Mouse (Mus musculus) large intestine, adult 2 months (tissue): ENCODE results near the gene Tbc1d19. TPM values are rescaled to one million over a fixed set of nuclear protein-coding genes. Genes with fewer than 3 reads are reported as not detected.
A peak's percentile ranks its signal among the peaks of the same experiment; 100 is the strongest.

ENCODE experiments used
- DNase-seq: peaks from one replicate; pipeline ENCODE4 v3.0.0-alpha.2; 2012; ENCODE audit warnings: low read depth, low spot score
- WGBS: fragments of 180-500 bp; shearing (Covaris S2); methylation state at CpG from one replicate; pipeline ENCODE4 v1.1.7; 2018; 5-methylcytosine and 5-hydroxymethylcytosine counted together
- polyA plus RNA-seq: library from polyadenylated mRNA; depleted of rRNA; stranded (reverse); fragments of >200 nt; gene quantifications from 2 replicates; pipeline ENCODE4 v1.2.3, GENCODE M21; 2012; rRNA removed

Gene Tbc1d19
- polyA plus RNA-seq: 1.4 and 2.1 TPM in 2 replicates

DNA sequence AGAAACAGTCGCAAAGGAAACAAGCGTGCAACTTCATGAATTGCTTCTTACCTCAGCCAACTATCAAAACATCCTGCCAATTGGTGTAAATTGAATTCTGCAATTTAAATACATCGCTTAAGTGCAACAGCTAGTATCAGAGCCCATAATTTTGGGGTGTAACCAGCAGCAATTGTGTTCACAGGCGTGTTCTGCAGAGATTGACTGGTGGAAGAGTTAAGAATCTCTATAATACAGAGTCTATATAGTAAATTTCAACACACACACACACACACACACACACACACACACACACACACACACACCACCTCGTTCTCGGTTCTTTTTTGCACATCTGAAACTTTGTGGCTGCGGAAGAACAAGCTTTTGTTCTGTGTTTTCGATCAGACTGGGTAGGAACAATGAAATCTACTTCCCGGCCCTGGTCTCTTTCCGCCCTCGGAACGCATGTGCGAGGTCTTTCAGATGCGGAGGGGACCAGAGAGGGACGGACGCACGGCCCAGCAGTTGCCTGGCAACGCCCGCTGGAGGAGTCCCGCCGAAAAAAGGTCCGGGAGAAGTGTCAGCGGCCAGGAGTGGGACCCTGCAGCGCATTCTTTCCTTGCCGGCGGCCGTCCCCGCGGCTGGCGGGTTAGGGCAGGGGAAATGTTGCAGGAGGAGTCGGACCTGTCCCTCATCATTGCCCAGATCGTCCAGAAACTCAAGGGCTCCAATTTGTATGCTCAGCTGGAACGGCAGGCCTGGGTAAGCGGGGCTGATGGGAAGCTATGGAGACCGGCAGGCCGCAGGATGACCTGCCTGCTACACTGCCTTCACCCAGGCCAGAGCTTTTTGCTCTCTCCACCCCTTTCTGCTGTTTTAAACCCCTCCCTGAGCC lies at the start of gene Tbc1d19:
Tbc1d19 (plus strand) TSS at position 492 of the 877 bp plus-strand sequence.
- WGBS: 4% methylated on average over 36 of the region's 36 CpGs

DNA sequence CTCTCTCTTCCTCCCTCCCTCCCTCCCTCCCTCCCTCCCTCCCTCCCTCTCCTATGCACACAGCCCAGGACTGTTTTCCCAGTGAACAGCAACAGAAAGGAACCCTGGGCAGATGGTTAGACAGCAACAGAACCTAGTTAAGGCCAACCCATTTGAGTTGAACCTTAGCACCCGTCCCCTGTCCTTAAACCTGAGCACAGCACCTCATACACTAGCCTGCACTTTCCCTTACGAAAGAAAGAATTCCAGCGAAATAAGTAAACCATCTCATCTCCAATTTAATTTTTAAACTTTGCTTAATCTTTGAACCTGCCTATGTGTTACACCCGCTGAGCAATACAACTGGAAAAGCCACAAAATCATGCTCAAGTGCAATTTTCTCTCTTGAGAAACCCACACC lies 49.5 kb upstream of the Tbc1d19 start:
- DNase-seq: no peak
- 68% methylated on average over 4 of the region's 4 CpGs for WGBS

More for the DNA sequence above, at the start of gene Tbc1d19:
- DNase-seq: no peak

DNA sequence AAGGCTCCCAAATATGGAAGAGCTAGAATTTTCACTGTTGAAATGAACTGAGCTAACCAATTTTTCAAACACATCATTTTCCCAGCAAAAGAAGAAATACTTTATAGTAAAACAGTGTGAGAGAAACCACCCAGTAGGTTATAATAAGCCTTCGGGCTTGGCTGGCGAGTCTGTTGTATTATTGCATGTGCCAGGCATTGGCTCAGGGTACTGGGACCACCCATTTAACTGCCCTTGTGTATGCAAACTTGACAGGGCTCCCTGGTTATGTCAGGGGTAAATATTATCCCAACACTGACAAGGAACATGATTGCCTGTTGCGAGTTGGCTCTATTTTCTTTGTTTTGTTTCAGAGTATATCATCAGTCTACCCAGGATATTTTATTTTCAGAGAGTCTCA lies 48.5 kb upstream of the Tbc1d19 start:
- 62% methylated on average over 3 of the region's 3 CpGs for WGBS

DNA sequence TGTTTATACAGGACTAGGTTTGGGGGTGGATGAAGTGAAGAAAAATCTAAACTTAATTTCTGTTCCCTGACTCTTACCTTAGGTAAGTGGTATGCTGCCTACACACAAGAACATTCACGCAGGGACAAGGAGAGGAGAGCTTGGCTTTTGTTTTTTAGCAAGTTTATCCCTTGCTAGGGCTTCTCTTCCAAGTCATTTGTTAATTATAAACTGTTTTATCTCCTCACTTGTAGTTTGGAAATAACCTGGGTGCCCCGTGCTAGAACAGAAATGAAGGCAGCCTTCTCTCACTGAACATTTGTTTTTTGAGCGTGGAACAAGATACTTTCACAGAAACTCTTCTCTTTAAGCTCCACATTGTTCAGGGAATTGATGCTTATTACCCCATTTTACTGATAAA lies 48.1 kb upstream of the Tbc1d19 start:
- DNase-seq: no peak
- 70% methylated on average over 3 of the region's 3 CpGs for WGBS

More for the DNA sequence above, 48.5 kb upstream of the Tbc1d19 start:
- no peak for DNase-seq

DNA sequence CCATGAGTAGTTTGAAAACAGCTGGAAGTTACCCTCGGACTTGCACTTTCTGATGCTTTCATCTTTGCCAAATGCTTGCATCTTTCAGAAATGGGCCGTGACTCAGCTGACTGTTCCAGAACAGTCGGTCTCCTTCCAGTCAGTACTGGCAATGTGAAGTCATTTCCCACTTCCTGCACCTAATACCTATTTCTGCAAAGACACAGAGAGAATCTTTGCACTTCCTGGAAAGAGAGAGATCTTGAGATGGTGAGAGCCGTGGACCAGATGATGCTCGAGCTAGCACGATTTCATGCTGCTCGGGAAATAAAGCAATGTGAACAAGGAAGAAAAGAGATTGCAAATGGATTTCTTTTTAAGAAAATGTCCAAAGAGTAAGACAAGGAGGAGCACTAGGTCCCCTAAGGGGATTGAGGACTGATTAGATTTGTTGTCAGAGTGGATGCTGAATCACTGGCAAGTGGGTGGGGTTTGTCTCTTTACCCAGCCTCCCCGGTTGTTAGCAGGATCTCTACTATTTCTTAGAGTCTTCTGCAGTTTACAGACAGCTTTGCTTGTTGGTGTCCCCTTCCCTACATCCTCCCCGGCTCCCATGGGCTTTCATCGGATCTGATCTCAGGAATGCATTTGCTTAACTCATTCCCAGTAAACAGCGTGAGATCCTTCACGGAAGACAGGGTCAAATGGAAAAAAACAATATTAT lies 24.4 kb upstream of the Tbc1d19 start:
- 47% methylated on average over 12 of the region's 12 CpGs for WGBS
- no peak for DNase-seq

DNA sequence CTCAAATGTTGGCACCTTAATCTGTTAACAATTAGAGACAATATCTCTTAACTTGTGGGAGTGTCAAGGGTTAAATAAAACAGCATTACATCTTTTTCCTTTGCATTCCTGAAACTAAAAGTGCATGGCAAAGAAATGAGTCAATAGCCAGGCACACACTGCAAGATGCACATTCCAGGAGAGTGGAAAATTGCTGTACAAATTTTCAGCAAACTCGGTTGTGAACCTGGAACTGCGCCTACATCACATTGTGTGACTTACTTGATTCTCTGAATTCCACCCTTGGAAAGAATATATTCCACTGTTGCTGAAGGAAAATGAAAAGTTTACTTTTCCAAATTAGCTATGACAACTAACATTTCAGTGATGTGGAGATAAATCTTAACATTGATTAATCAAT lies 8.0 kb upstream of the Tbc1d19 start:
- WGBS: 70% methylated on average over 2 of the region's 2 CpGs
- DNase-seq: no peak

DNA sequence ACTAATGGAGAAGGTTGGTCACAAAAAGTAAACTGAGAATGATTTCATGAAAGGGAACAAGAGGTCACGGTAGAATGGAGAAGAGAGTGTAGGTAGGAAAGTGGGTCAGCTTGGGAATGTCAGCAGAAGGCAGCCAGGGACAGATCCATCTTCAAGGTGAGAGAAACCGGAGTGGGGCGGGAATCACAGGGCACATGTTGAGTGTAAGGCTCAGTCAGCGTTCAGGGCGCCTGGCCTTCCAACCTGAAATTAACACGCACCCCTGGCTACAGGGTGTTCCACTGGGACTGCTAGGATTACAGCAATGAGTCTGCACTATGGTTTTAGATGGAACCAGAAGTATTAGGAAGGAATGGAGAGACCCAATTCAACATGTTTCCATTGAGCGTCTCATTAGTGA lies 10.3 kb downstream of the Tbc1d19 start:
- WGBS: 93% methylated on average over 7 of the region's 7 CpGs

DNA sequence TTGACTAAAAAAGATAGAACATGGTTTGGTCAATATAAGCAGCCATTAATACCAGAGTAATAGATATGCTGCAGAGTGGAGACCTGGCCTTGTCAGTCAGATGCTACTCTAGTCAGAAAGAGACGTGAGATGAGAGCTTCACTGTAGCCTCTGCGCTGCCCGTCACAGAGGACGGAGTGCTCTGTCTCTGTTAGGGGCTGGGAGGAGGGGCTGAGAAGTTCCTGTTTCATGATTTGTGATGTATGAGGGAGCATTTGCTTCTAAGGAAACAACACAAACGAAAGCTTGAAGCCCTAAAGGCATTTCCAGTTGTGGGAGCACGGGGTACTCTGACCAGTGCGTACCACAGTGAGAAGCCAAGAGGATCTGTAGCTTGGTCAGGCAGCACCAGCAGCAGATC lies 16.5 kb downstream of the Tbc1d19 start:
- 72% methylated on average over 7 of the region's 7 CpGs for whole genome bisulfite sequencing
- DNase-seq: no peak

More for the DNA sequence above, 10.3 kb downstream of the Tbc1d19 start:
- DNase-seq: no peak

DNA sequence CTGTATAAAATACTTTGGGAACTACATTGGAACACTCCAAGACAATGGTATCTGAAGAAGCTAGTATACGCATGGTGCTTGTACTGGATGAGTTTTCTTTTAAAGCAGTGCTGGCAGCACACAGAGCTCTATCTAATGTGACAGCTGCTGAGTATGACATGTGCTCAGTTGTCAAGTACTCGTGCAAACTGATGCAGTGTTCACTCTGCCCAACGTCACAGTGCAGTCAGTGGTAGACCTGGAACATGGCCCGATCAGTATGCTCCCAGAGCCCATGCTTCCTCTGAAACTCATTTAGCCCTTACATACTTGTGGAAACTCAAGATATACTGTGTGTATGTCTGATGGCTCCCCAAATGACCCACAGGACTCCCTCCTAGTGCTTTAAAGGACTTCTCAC lies 25.1 kb downstream of the Tbc1d19 start:
- DNase-seq: no peak
- 93% methylated on average over 4 of the region's 4 CpGs for WGBS

DNA sequence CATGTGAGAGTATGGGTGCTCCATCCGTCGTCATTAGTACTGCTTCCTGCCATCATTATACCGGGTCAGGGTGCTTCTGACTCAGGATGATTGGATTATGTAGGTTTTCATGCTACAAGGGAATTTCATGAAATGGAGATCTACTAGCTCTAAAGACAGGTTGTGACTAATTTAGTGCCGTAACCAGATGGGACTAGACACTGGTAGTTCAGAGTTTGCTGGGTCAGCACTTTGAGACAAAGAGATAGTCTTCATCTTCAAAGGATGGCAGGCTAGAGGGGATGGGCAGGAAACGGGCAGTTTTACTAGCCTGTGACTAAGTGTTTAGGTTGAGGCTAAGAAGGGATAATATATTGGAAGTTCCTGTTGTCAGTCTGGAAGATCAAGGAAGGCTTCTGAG lies 31.9 kb downstream of the Tbc1d19 start:
- DNase-seq: no peak
- 83% methylated on average over 5 of the region's 5 CpGs for WGBS

DNA sequence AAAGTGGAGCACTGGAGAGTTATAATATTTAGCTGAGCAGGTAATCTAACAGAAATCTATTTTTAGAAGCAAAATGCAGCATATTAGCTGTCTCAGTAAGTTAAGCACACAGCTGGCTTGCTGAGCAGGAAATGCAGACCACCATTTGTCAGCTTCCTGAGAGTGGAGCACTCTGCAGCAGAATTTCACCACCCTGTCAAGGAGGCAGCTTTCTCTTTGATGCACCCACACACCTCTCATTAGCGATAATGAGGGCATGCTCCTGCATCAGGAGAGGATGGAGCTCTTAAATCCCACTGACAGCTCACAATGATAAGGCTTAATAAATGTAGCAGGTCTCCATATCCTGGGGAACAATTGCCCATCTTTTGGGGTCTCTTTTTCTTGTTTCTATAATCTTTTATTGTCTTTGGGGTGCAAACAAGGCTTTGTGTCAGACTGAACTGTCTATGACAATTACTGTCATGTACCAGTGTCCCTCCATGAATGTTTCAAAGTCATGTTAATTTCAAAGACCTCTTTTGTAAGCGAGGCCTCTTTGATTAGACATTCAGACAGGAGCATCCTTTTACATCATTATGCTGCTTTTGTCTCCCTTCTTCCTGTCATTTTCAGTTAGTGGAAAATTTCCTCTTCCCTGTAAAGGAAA lies 39.0 kb downstream of the Tbc1d19 start:
- 79% methylated on average over 2 of the region's 2 CpGs for WGBS
- DNase-seq: no peak

DNA sequence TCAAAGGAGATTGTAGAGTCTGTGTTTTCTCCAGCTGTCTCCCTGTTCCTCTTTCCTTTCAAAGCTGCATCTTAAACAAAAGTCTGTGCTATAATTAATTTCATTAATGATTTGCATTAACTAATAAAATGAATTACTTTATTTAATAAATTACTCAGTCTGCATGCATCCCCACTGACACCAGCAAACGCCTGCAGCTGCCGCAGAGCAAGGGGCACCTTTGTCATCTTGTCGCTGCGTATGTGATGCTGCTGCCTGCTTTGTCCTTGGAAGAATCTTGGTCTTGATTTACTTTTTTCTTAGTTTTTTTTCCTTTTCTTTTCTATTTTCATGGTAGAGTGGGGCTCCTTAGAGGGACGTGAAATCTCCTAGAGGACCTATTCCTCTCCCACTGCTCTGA lies 43.2 kb downstream of the Tbc1d19 start:
- no peak for DNase-seq
- WGBS: 91% methylated on average over 5 of the region's 5 CpGs

DNA sequence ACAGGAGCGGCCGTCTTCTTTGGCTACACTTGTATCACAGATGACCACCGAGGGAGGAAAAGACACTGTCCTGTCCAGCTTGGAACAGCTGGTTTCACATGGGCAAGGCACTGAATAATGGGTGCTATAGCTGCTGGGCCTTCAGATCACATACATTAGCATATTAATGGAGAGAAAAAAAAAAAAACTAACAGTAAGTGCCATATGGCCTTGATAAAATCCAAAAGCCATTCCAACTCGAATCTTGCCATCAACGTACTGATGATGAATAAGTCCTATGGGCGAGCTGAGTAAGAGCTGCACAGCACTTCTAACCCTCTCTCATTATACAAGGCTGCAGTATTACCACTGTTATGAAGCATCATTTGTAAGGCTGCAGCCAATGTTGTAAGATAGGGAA lies 45.2 kb downstream of the Tbc1d19 start:
- 89% methylated on average over 6 of the region's 6 CpGs for WGBS
- DNase-seq: no peak

DNA sequence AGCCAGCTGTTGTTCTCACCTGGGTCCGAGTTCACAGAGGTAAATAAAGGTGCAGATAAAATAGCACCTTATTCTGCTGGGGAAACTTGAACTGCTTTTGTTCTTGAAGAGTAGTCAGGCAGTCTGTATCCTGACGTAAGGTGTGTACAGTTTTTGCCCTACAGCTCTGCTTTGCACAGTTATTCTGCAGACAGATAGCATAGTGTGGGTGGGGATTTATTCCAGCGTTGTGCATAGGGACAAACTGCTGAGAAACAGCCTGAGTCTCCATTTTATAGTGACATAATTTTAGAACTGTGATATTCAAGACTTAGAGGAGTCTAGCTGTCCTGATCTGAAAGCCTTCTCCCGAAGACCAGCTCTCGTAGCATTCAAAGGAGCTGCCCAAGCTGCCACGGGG lies 46.6 kb downstream of the Tbc1d19 start:
- WGBS: 85% methylated on average over 6 of the region's 6 CpGs
- DNase-seq: no peak

DNA sequence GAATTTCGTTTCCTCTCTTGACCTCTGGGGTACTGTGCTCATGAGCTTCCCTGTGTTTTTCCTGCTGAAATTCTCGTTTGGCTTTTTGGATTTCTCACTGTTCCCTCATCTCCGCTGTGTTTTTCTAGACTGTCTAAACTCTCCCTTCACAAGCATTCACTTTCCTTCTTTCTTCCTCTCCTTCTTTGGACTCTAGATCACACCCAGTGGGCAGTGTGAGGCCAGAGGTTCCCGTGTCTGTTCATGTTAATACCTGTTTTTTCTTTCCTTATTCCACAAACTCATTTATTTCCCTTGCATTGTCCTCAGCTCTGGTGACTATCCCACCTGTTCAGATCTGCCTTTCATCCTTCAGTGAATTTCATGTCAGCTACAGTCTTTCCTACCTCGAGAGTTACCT lies 55.7 kb downstream of the Tbc1d19 start:
- DNase-seq: no peak
- WGBS: 80% methylated on average over 5 of the region's 5 CpGs

DNA sequence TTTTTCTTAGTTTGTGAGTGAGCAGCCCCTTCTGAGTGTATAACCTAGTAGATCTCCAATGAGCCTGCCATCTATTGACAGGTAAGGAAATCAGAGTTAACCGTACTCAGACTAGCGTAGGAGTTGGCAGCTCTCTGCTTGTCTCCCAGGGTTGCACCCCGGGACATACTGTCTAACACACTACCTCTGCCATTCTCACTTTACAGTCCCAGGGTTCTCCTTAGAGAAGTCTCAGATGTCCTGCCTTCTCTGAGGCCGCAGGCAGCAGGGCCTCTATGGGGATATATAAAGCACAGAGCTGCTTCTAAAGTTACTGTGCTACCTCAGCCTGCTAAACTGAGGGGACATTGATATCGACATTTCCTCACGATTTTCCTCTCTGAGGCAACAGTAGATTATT lies 56.6 kb downstream of the Tbc1d19 start:
- WGBS: 84% methylated on average over 6 of the region's 6 CpGs
- DNase-seq: no peak

DNA sequence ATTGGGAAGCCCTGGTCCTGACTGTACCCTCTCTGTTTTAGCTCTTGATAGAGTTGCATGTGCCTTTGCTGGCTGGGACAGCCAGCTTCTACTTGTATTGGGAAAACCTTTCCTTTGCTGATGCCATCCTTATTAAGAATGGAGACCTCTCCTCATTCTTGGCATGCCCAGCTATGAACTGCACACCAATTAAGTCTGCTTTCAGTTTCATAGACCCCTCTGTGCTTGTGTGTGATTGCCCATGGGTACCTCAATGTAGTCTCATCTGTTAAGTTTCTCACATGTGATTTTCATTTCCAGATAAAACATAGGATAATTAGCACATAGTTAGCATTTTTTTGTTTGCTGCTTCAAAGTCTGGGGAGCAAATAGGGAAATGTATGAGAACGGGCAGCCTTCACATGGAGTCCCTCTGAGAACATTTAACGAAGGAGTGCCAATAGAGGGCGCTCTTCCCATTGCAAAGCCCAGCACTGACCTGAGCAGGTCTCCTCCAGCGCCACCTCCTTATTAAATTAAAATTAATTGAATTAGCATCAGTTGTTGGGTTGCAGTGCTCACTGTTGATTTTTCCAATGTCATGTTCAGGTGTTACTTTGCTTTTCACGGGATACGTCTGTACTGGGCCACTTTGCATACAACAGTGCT lies 62.4 kb downstream of the Tbc1d19 start:
- 29% methylated on average over 6 of the region's 6 CpGs for WGBS
- peak; percentile 25 for DNase-seq

DNA sequence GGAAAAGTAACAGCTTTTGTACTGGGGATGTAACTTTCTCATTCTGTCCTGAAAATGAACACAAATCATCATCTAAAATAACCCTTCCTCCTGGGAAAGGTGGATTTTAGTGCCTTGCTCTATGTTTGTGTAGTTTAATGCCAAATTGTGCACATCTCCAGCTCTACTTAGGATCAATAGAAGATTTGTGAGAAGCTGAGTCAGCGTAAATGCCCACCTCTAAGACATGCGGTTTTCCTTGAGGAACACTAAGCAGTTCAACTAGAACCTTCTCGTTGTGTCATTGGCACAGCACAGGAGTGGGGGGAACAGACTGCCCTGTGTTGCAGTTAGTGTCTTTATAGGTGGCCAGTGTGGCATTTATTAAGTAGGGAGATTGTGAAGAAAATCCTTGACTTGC lies 65.6 kb downstream of the Tbc1d19 start:
- 92% methylated on average over 3 of the region's 3 CpGs for WGBS
- no peak for DNase-seq

DNA sequence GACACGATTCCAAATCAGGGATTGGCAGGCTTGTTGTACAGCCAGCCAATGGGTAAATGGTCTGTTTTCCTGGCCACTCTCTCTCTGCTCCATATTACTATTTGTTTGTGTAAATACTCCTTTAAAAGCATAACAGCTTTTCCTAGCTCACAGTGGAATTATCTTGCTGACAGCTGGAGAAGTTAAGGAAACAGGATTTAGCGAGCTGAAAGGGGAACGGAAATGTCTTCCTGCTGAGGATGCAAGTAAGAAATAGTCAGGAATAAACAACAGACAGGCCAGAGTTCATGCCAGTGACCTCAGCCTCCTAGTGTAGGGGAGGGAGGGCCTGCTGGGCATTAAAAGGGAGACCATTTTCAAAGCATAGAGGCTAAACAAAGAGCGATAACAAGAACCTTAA lies 71.3 kb downstream of the Tbc1d19 start:
- 49% methylated on average over 4 of the region's 4 CpGs for WGBS
- no peak for DNase-seq

DNA sequence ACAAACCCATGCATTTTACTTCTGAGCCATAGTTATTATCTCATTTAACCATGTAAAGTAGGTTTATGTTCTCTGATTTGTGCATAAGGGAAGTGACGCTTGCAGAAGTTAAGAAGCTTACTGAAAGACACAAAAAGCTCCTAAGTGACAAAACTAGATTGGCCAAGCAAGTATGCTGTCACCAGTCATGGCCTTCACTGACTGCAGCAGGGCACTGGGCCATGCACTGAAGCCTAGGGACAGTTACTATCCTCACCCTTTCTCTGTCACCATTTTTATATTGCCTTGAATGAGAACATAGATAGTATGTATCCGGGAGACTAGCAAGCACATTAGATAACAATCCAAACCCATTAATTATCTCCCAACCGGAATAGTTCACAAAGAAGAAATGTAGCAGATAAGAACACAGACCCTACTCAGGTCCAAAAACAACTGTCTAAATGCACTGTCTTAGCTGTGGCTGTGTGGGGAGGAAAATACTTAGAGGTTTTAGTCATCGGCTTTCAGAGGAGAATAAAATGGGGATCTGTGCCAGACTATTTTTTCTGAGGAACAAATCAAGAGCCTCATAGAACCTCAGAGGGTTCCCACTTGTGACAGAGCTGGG lies 72.1 kb downstream of the Tbc1d19 start:
- WGBS: 74% methylated on average over 4 of the region's 4 CpGs

More for the DNA sequence above, 72.1 kb downstream of the Tbc1d19 start:
- no peak for DNase-seq
